Mouse (Mus musculus) lung, adult 2 months (tissue): ENCODE data around the gene Unc5a. TPM values are rescaled to one million over a fixed set of nuclear protein-coding genes. Genes with fewer than 3 reads are reported as not detected.

Experiments used
- DNase-seq: peaks from one replicate; pipeline ENCODE4 v3.0.0; 2022
- H3K4me1 ChIP-seq: fragments of 200-500 bp; 2 replicates; pipeline ENCODE4 v1.6.1; 2011; ENCODE audit warnings: low read length; ENCODE audit not compliant: control insufficient read depth, insufficient read depth
- H3K4me3 ChIP-seq: fragments of 200-500 bp; replicated peaks from 2 replicates; pipeline ENCODE3; 2011; ENCODE audit warnings: low read depth, mild to moderate bottlenecking, control low read depth, low read length; ENCODE audit errors: extremely low read depth
- CTCF ChIP-seq: fragments of 200-500 bp; IDR thresholded peaks from 2 replicates; pipeline ENCODE4 v1.5.1; 2011; ENCODE audit warnings: mild to moderate bottlenecking, low read length, control low read depth; ENCODE audit not compliant: insufficient read depth
- POLR2A ChIP-seq: fragments of 200-500 bp; IDR thresholded peaks from 2 replicates; pipeline ENCODE4 v1.6.1; 2011; ENCODE audit warnings: low read depth, mild to moderate bottlenecking, control low read depth, low read length, borderline replicate concordance; ENCODE audit errors: extremely low read depth
- WGBS: fragments of 180-500 bp; shearing (Covaris S2); methylation state at CpG from one replicate; pipeline ENCODE4 v1.1.7; 2018; 5-methylcytosine and 5-hydroxymethylcytosine counted together
- polyA plus RNA-seq: library from polyadenylated mRNA; depleted of rRNA; stranded (reverse); fragments of >200 nt; gene quantifications from 2 replicates; pipeline ENCODE4 v1.2.3, GENCODE M21; 2012

Unc5a gene
- polyA plus RNA-seq, 1 experiment = 2.9 TPM

GRCm38 (mm10) chr13:54992215-54992614 lies 43.0 kb downstream of the Unc5a start:
- no peak overlapping the region for H3K4me3 ChIP-seq
- 92% methylated on average over 7 of the region's 7 CpGs for WGBS
- TF ChIP-seq POLR2A (no peak), CTCF (no peak)
- DNase-seq = no peak
- H3K4me1 ChIP-seq = peaks cover 3% of the 10 kb centered on the region; the same call in 1 of the 2 replicates

DNA sequence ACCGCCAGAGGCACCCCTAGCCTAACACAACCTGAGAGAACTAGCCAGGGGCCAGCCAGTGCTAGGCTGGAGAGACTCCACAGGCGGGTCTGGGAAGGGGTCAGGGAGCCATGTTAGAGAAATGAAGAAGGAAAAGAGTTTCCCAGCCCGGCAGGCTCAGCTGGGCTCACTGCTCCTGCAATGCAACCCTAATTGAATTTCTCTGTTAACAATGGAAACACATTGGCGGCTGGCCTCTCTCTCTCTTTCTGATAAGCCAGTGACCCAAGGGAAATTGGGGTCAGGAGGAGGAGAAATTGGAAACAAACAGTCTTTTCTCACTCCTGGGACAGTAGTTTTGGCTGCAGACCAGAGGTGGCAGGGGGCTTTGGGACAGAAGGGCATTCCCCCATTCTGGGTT lies 45.4 kb downstream of the Unc5a start:
- H3K4me3 ChIP-seq = no peak overlapping the region
- 42% methylated on average over 4 of the region's 4 CpGs for WGBS
- no peak for DNase-seq
- TF ChIP-seq POLR2A (no peak), CTCF (no peak)
- no peaks in the 10 kb centered on the region for H3K4me1 ChIP-seq

DNA sequence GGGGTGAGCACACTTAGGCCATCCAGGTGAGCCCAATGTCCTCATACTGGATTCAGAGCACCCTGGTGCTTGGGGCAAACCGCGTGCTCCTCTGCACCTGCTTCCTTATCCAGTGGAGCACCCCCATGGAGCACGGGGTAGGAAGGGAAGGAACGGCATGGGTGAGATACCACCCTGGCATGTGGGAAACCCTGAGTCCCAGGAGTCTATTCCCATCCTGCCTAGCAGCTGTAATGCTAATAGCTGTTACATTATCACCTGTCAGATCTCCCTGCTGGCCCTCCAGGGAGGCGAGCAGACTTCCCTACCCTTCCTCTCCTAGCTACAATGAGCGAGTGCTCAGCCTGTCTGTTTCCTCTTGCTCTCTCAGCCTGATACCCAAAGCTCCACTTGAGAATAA lies 46.0 kb downstream of the Unc5a start:
- DNase-seq = no peak
- Histone ChIP-seq H3K4me3 (no peak overlapping the region), H3K4me1 (no peaks in the 10 kb centered on the region)
- 71% methylated on average over 6 of the region's 6 CpGs for WGBS
- TF ChIP-seq POLR2A (no peak), CTCF (no peak)

GRCm38 (mm10) chr13:54997568-54997967 lies 48.4 kb downstream of the Unc5a start:
- Histone ChIP-seq H3K4me3 (no peak overlapping the region), H3K4me1 (no peaks in the 10 kb centered on the region)
- TF ChIP-seq CTCF (no peak), POLR2A (no peak)
- 92% methylated on average over 8 of the region's 8 CpGs for WGBS
- DNase-seq = no peak

- DNase-seq = no peak
- 83% methylated on average over 10 of the region's 10 CpGs for WGBS
- Histone ChIP-seq H3K4me3 (no peak overlapping the region), H3K4me1 (no peaks in the 10 kb centered on the region)
- TF ChIP-seq CTCF (no peak), POLR2A (no peak)
Measured at GRCm38 (mm10) chr13:55000433-55000832, 51.2 kb downstream of the Unc5a start.

DNA sequence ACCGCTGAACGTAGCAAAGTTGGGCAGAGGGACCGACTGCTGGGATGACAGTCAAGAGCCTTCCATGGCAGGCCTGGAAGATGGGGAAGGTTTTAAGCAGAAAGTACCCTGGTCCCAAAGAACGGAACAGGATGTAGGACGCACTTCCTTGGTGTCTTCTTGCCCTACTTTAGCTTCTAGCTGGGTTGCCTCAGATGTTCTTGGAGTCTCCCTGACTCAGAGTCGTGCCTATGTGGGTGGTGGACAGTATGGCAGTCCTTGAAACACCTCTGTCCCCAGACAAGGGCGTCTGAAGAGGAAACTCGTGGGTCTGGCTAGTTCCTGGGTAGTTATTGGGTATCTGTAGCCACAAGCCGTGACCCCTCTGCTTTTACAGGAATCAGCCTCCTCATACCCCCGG lies 52.9 kb downstream of the Unc5a start:
- no peaks in the 10 kb centered on the region for H3K4me1 ChIP-seq
- H3K4me3 ChIP-seq = no peak overlapping the region
- TF ChIP-seq POLR2A = no peak
- no peak for TF ChIP-seq CTCF
- no peak for DNase-seq
- 73% methylated on average over 10 of the region's 10 CpGs for WGBS

DNA sequence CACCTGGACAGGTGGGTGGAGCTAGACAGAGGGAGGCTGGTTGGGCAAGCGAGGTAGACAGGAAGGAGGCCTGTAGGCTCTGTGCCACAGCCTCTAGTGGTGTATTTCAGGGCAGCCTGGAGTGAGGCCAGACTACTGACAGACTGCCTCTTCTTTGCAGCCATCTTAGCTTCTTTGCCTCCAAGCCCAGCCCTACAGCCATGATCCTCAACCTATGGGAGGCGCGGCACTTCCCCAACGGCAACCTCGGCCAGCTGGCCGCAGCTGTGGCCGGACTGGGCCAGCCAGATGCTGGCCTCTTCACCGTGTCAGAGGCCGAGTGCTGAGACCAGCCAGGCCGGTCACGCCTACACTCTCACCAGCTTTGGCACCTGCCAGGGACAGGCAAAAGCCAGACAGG lies 55.4 kb downstream of the Unc5a start:
- TF ChIP-seq CTCF (no peak), POLR2A (no peak)
- no peak overlapping the region for H3K4me3 ChIP-seq
- WGBS = 55% methylated on average over 11 of the region's 11 CpGs
- no peaks in the 10 kb centered on the region for H3K4me1 ChIP-seq
- DNase-seq = peak; percentile 51

DNA sequence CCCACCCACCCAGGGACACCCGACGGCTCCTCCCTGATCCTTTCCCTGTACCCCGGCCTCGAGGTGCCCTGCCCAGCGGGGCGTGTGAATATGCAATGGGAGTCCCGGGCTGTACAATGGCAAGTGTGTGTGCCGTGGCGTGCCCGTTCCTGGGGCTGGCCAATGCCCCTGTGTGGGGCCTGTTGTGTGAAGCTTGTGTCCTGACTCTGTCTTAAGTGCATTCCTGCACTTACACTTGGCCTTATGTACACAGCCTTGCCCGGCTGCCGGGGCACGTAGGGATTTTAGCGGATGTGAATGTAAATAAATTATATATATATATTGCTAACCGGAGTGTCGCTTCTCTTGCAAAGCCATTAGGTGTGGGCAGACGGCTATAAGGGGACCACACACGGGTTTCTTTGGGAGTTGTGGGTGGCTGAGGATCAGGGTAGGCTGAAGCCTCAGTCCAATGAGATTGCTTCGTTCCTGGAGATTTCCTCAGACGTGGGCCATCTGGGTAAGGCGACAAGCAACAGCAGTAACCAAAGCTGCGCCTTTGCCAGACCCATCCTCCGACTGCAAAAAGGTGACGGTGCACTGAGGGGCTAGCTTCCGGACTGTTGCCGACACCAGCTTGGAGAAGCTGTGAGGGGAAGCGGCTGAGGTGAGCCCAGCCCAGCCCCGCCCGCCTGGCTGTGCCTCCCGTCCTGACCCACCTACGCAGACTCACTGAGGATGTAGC lies 56.6 kb downstream of the Unc5a start:
- no peak for DNase-seq
- WGBS = 45% methylated on average over 31 of the region's 31 CpGs
- Histone ChIP-seq H3K4me3 (no peak overlapping the region), H3K4me1 (no peaks in the 10 kb centered on the region)
- TF ChIP-seq POLR2A (no peak), CTCF (no peak)

GRCm38 (mm10) chr13:55006415-55006742 lies 57.2 kb downstream of the Unc5a start:
- TF ChIP-seq POLR2A (no peak), CTCF (no peak)
- WGBS = 56% methylated on average over 7 of the region's 7 CpGs
- H3K4me1 ChIP-seq = no peaks in the 10 kb centered on the region
- DNase-seq = no peak
- no peak overlapping the region for H3K4me3 ChIP-seq

GRCm38 (mm10) chr13:55008589-55008988 lies 59.4 kb downstream of the Unc5a start:
- Histone ChIP-seq H3K4me3 (no peak overlapping the region), H3K4me1 (no peaks in the 10 kb centered on the region)
- no peak for DNase-seq
- 77% methylated on average over 6 of the region's 6 CpGs for WGBS
- TF ChIP-seq CTCF = no peak
- no peak for TF ChIP-seq POLR2A

DNA sequence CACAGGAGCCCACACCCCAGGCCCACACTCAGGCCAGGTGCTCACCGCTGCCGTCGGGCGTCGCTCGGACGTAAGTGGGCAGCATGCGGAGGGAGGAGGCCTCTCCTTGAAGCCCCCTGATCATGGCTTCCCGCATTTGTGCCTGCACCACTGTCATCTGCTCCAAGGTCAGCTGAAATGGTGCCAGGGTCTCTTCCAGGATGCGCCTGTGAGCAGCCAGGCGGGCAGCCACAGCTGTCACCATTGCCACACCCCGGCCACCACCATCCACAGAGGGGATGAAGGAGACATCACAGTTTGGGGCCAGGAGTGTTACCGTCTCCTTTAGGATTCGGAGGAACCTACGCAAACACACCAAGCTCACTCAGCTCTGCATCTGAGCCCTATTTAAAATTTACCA lies 61.9 kb downstream of the Unc5a start:
- 84% methylated on average over 15 of the region's 15 CpGs for WGBS
- no peak overlapping the region for H3K4me3 ChIP-seq
- no peak for DNase-seq
- no peaks in the 10 kb centered on the region for H3K4me1 ChIP-seq
- TF ChIP-seq CTCF (no peak), POLR2A (no peak)

GRCm38 (mm10) chr13:55011981-55012478 lies 62.8 kb downstream of the Unc5a start:
- H3K4me1 ChIP-seq = no peaks in the 10 kb centered on the region
- no peak overlapping the region for H3K4me3 ChIP-seq
- DNase-seq = no peak
- 13% methylated on average over 14 of the region's 14 CpGs for WGBS
- TF ChIP-seq CTCF (0 out of 2 replicates have a peak, but pooled peaks have one; percentile 9), POLR2A (no peak)
